Mouse (Mus musculus): ENCODE measurements around the gene Bpgm.

- TF ChIP-seq CTCF (IDR thresholded peaks at IDR 0.05; ENCODE audit: low read depth) (no peak), EP300 (optimal IDR thresholded peaks at IDR 0.05) (no peak)
These were observed 76.6 kb downstream of the Bpgm start for GRCm38 (mm10) chr6:34552489-34553157.

Measured in stomach, postnatal 0 days (tissue).